Mouse (Mus musculus) forebrain, embryonic 15.5 days (tissue): ENCODE results near the gene Cyp1b1. TPM values are rescaled to one million over a fixed set of nuclear protein-coding genes. Genes with fewer than 3 reads are reported as not detected.

ENCODE experiments used
- ATAC-seq: fragments of 200-750 bp; cut with Nextera tagmentation; replicated peaks from 2 replicates; pipeline ENCODE4 v1.8.0; 2017; ENCODE audit warnings: mild to moderate bottlenecking, moderate TSS enrichment, moderate library complexity
- H3K27ac ChIP-seq: fragments of 300-500 bp; sonication (generic); replicated peaks from 2 replicates; pipeline ENCODE4 v1.5.1; 2015; ENCODE audit warnings: mild to moderate bottlenecking, inconsistent platforms
- H3K27me3 ChIP-seq: fragments of 300-500 bp; sonication (generic); 2 replicates; pipeline ENCODE4 v1.6.1; 2015; ENCODE audit warnings: inconsistent platforms
- H3K36me3 ChIP-seq: fragments of 300-500 bp; sonication (generic); 2 replicates; pipeline ENCODE4 v1.6.1; 2015; ENCODE audit warnings: mild to moderate bottlenecking, inconsistent platforms
- H3K4me1 ChIP-seq: fragments of 300-500 bp; sonication (generic); 2 replicates; pipeline ENCODE4 v1.6.1; 2015; ENCODE audit warnings: inconsistent platforms
- H3K4me2 ChIP-seq: fragments of 300-500 bp; sonication (generic); replicated peaks from 2 replicates; pipeline ENCODE4 v1.6.1; 2015; ENCODE audit warnings: mild to moderate bottlenecking, inconsistent platforms
- H3K4me3 ChIP-seq: fragments of 300-500 bp; sonication (generic); 2 replicates; pipeline ENCODE4 v1.5.1; 2015; ENCODE audit warnings: mild to moderate bottlenecking, inconsistent platforms
- H3K9ac ChIP-seq: fragments of 300-500 bp; sonication (generic); replicated peaks from 2 replicates; pipeline ENCODE4 v1.6.1; 2015; ENCODE audit warnings: mild to moderate bottlenecking, inconsistent platforms
- H3K9me3 ChIP-seq: fragments of 300-500 bp; sonication (generic); 2 replicates; pipeline ENCODE4 v1.6.1; 2016; ENCODE audit warnings: inconsistent platforms
- WGBS: fragments of 180-500 bp; shearing (Covaris S2); methylation state at CpG from one replicate; pipeline ENCODE4 v1.1.7; 2015; ENCODE audit warnings: mixed read lengths; 5-methylcytosine and 5-hydroxymethylcytosine counted together
- polyA plus RNA-seq: library from polyadenylated mRNA; unstranded; fragments of >200 nt; fragmentation: Nextera tagmentation; extraction: Ambion mirVana; gene quantifications from 2 replicates; pipeline ENCODE4 v1.2.1, GENCODE M21; 2015

Gene Cyp1b1
- polyA plus RNA-seq, 1 experiment from 2014 or later: 3.5 TPM

- Histone ChIP-seq H3K4me2 (no peak overlapping the region), H3K9me3 (no peaks in the 10 kb centered on the region), H3K36me3 (no peaks in the 10 kb centered on the region), H3K27me3 (no peaks in the 10 kb centered on the region), H3K4me1 (no peaks in the 10 kb centered on the region), H3K4me3 (no peak overlapping the region), H3K27ac (no peak overlapping the region), H3K9ac (no peak overlapping the region)
- 86% methylated on average over 3 of the region's 3 CpGs for WGBS
- no peak for ATAC-seq
Measured at GRCm38 (mm10) chr17:79737598-79737997, 22.7 kb upstream of the Cyp1b1 start.

- no peak for ATAC-seq
- H3K27ac ChIP-seq: no peak overlapping the region
- 39% methylated on average over 4 of the region's 4 CpGs for WGBS
Measured at GRCm38 (mm10) chr17:79733039-79733438, 18.2 kb upstream of the Cyp1b1 start.

GRCm38 (mm10) chr17:79730988-79731387 is 16.1 kb upstream of the Cyp1b1 start:
- Histone ChIP-seq H3K27me3 (no peaks in the 10 kb centered on the region), H3K4me3 (no peak overlapping the region), H3K4me1 (0 out of 2 replicates have a peak, but pooled peaks cover 5% of the 10 kb centered on the region), H3K36me3 (no peaks in the 10 kb centered on the region), H3K4me2 (no peak overlapping the region), H3K9me3 (no peaks in the 10 kb centered on the region), H3K9ac (no peak overlapping the region), H3K27ac (no peak overlapping the region)
- ATAC-seq: no peak
- 88% methylated on average over 8 of the region's 8 CpGs for WGBS

More at GRCm38 (mm10) chr17:79733039-79733438, 18.2 kb upstream of the Cyp1b1 start:
- Histone ChIP-seq H3K4me1 (0 out of 2 replicates have a peak, but pooled peaks cover 5% of the 10 kb centered on the region), H3K9me3 (no peaks in the 10 kb centered on the region), H3K27me3 (no peaks in the 10 kb centered on the region), H3K4me3 (no peak overlapping the region), H3K36me3 (no peaks in the 10 kb centered on the region), H3K4me2 (no peak overlapping the region), H3K9ac (no peak overlapping the region)

DNA sequence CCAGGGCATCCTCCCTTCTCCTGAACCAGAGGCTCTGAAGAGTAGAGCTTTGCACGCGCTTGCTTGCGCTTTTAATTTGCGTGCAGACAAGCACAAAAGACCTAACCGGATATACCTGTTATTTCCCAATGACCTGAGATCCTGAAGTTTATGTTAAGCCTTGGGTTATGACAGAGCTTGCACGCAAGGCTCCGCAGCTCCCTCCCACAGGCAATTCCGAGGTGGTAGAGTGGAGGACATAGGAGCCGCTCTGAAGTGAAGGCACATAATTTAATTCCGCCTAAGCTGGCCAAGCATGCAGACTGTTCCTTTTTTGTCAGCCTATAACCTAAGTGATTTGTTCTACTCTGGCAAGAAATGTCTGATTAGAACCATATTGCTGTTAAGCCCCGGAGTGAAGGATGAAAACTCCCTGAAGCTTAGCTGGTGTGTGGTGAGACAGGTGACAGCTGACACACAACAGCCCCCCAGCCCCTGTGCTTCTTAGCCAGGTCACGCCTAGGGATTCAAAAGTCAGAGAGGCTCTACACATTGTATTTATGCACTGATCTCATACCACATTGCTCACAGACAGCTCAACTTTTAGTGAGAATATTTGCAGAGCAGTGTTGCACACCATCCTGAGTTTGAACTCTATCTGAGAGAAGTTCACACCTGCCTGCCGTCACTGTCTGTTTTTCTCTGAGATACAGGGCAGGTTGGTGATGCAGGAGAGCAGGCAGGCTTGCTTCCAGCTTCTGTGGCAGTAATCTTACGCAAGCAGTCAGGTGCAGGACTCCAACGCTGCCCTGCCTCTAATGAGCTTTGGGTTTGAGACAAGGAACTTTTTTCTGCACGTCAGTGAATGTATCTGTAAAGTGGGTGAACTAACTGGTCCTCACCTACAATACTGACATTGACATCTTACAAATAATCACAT is 14.0 kb upstream of the Cyp1b1 start:
- Histone ChIP-seq H3K36me3 (no peaks in the 10 kb centered on the region), H3K4me3 (no peak overlapping the region), H3K9me3 (no peaks in the 10 kb centered on the region), H3K9ac (no peak overlapping the region; the same call in 1 of the 2 replicates), H3K27me3 (no peaks in the 10 kb centered on the region), H3K27ac (no peak overlapping the region), H3K4me2 (no peak overlapping the region), H3K4me1 (0 out of 2 replicates have a peak, but pooled peaks cover 5% of the 10 kb centered on the region)
- 38% methylated on average over 16 of the region's 16 CpGs for WGBS
- ATAC-seq: no peak

GRCm38 (mm10) chr17:79728053-79728584 is 13.3 kb upstream of the Cyp1b1 start:
- H3K4me2 ChIP-seq: no peak overlapping the region
- no peak overlapping the region for H3K27ac ChIP-seq
- H3K4me1 ChIP-seq: 0 out of 2 replicates have a peak, but pooled peaks cover 5% of the 10 kb centered on the region
- no peaks in the 10 kb centered on the region for H3K9me3 ChIP-seq
- no peaks in the 10 kb centered on the region for H3K36me3 ChIP-seq
- ATAC-seq: no peak
- no peaks in the 10 kb centered on the region for H3K27me3 ChIP-seq
- no peak overlapping the region; the same call in 1 of the 2 replicates for H3K9ac ChIP-seq
- 33% methylated on average over 14 of the region's 14 CpGs for WGBS
- H3K4me3 ChIP-seq: no peak overlapping the region

- no peak for ATAC-seq
- H3K36me3 ChIP-seq: no peaks in the 10 kb centered on the region
Measured at GRCm38 (mm10) chr17:79726613-79727012, 11.8 kb upstream of the Cyp1b1 start.

DNA sequence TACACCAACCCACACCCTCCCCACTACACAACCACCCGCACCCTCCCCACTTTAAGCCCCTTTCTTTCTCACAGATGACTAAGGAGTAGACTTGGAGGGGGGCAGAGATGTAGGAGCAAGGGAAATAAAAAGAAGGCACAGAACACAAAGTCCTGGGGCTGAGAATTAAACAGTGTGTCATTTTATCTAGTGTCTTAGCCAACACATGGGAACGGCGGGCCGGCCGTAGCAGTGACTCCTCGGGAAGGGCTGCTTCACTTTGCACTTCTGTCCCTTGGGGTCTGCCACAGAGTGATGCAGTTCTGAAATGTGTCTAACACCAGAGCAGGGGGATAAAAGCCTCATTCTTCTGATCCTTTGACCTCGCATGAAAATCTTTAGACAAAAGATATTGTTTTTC is 5.8 kb upstream of the Cyp1b1 start:
- Histone ChIP-seq H3K27ac (no peak overlapping the region), H3K36me3 (no peaks in the 10 kb centered on the region), H3K4me1 (peaks cover 3% of the 10 kb centered on the region), H3K4me3 (no peak overlapping the region), H3K4me2 (no peak overlapping the region), H3K9me3 (no peaks in the 10 kb centered on the region), H3K9ac (no peak overlapping the region), H3K27me3 (no peaks in the 10 kb centered on the region)
- no peak for ATAC-seq
- WGBS: 77% methylated on average over 7 of the region's 7 CpGs

More at GRCm38 (mm10) chr17:79726613-79727012, 11.8 kb upstream of the Cyp1b1 start:
- Histone ChIP-seq H3K4me2 (no peak overlapping the region), H3K9ac (no peak overlapping the region), H3K9me3 (no peaks in the 10 kb centered on the region), H3K27me3 (no peaks in the 10 kb centered on the region), H3K27ac (no peak overlapping the region), H3K4me1 (0 out of 2 replicates have a peak, but pooled peaks cover 5% of the 10 kb centered on the region), H3K4me3 (no peak overlapping the region)
- 86% methylated on average over 5 of the region's 5 CpGs for WGBS

DNA sequence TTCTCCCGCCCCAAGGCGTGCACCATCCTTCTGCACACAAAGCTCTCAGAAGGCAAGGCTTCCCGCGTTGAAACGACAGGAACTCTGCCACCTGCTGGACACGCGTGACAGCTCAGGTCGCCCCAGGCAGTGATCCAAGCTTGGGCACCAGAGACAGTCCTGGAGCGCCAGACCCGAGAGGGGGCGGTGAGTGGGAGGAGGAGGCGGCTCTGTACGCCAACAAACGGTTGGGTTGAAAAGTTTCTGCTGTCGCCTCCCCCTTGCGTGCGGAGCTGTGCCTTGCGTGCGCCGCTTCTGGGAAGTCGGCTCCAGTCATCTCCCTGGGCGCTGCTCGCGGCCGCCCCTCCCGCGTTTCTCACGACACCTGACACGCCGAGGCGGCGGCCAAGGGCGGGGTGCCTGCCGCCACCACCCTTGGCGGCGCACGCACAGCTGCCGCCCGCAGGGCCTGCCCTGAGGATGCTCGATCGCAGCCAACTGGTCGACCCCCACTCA is 835 bp upstream of the Cyp1b1 start:
- under 1% methylated on average over 41 of the region's 42 CpGs for WGBS
- no peaks in the 10 kb centered on the region for H3K36me3 ChIP-seq
- H3K9me3 ChIP-seq: no peaks in the 10 kb centered on the region
- H3K9ac ChIP-seq: peak overlapping the region; percentile 39
- no peak overlapping the region for H3K27ac ChIP-seq
- ATAC-seq: peak; percentile 83
- H3K4me3 ChIP-seq: peak overlapping the region; percentile 41
- peak overlapping the region; percentile 87 for H3K4me2 ChIP-seq
- H3K27me3 ChIP-seq: peaks cover 44% of the 10 kb centered on the region
- H3K4me1 ChIP-seq: peaks cover 35% of the 10 kb centered on the region

DNA sequence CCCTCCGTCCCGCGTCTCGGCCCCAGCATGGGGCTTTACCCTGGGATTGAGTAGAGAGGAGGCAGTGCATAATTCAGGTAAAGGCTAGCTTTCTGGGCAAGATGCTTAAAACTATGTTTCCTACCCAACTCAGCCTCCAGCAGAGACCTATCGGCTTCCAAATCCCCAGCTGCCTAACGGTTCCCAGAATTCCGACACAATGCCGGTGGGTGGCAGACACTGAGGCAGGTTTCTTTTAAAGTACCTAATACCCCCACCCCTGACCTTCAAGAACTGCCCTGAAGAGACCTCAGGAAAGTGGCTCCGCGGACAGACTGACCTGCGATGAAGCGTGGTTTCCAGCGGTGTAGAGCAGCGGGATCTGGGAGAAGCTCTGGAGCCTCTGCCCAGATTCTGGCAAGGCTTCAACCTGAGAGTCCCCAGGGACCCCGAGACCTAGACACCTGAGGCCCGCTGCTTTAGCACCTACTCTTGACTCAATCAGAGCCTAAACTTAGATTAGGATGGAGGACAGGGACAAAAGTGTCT is 429 bp downstream of the Cyp1b1 start:
- Histone ChIP-seq H3K36me3 (no peaks in the 10 kb centered on the region), H3K27me3 (peaks cover 55% of the 10 kb centered on the region), H3K4me2 (peak overlapping the region; percentile 87), H3K9ac (no peak overlapping the region), H3K27ac (no peak overlapping the region), H3K4me3 (peak overlapping the region; percentile 41), H3K9me3 (no peaks in the 10 kb centered on the region), H3K4me1 (peaks cover 35% of the 10 kb centered on the region)
- WGBS: under 1% methylated on average over 16 of the region's 16 CpGs
- ATAC-seq: no peak

- H3K9me3 ChIP-seq: no peaks in the 10 kb centered on the region
- H3K4me1 ChIP-seq: peaks cover 35% of the 10 kb centered on the region
- no peaks in the 10 kb centered on the region for H3K36me3 ChIP-seq
- no peak overlapping the region for H3K27ac ChIP-seq
- peak; percentile 33 for ATAC-seq
- H3K4me3 ChIP-seq: peak overlapping the region; percentile 41
- peak overlapping the region; percentile 87 for H3K4me2 ChIP-seq
- peaks cover 57% of the 10 kb centered on the region for H3K27me3 ChIP-seq
- peak overlapping the region; percentile 38 for H3K9ac ChIP-seq
- WGBS: under 1% methylated on average over 63 of the region's 63 CpGs
Measured at GRCm38 (mm10) chr17:79713643-79714367, 1.1 kb downstream of the Cyp1b1 start.

- Histone ChIP-seq H3K36me3 (no peaks in the 10 kb centered on the region), H3K4me1 (peaks cover 36% of the 10 kb centered on the region), H3K4me3 (peak overlapping the region; percentile 41), H3K27ac (no peak overlapping the region), H3K27me3 (peaks cover 57% of the 10 kb centered on the region), H3K9me3 (no peaks in the 10 kb centered on the region), H3K4me2 (peak overlapping the region; percentile 87), H3K9ac (peak overlapping the region; percentile 38; the same call in 1 of the 2 replicates)
- WGBS: 1% methylated on average over 24 of the region's 24 CpGs
- no peak for ATAC-seq
Measured at GRCm38 (mm10) chr17:79713276-79713642, 1.6 kb downstream of the Cyp1b1 start.
